Comparison of ENCODE assay signal across 24 mouse cellular contexts in the genomic region with DNA sequence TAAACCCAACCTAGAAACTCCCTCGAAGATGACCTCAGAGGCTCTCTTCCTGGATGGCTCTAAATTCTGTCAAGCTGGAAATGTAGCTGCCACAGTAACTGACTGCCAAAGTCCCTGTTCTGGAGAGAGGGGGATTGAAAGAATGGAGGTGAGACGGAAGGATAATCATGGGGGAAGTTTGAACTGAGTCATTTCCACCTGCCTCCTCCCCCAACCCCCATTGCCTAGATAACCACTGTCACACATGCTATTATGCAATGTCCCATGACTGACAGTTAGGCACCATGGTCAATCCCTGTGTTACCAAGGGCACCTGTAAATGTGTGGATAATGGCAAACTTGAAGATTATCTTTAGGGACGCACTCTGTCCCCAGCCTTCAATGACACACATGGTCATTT.
DNase-seq lines count a peak whose midpoint lies in the region; ATAC-seq and TF ChIP-seq lines count a peak whose summit lies in the region.
"Had no signal": no experiment of that assay in that cellular context is flagged by ENCODE, and none has a peak within 500 bp of the region (broad histone marks: within the 10 kb centered on the region; RNA-seq: fewer than 3 reads in every experiment).

No protein-coding gene starts in this region.

- in situ Hi-C loops in CH12.LX (cut with MboI; ENCODE audit: low pct_ligation_motif_present, low pct_unique_long_range_greater_than_20kb, low sequenced_read_pairs) = loop anchor here (10.0 kb wide), 1 partner anchor 156 kb away; no protein-coding TSS in a partner anchor

- no peak overlapping the region for H3K9ac ChIP-seq in CH12.LX (ENCODE audit: insufficient read depth, low read depth)
- no peak overlapping the region for H3K9ac ChIP-seq in neural tube, embryonic 15.5 days (replicated peaks)
- H3K9ac ChIP-seq: embryonic facial prominence, embryonic 13.5 days; embryonic facial prominence, embryonic 15.5 days; forebrain, embryonic 12.5 days had no signal

- no peak overlapping the region for H3K27ac ChIP-seq in CH12.LX (ENCODE audit: insufficient read depth, low read depth)
- H3K27ac ChIP-seq in neural tube, embryonic 15.5 days (replicated peaks) = no peak overlapping the region
- H3K27ac ChIP-seq: embryonic facial prominence, embryonic 13.5 days; embryonic facial prominence, embryonic 15.5 days; forebrain, embryonic 10.5 days; forebrain, embryonic 12.5 days had no signal

- H3K27me3 ChIP-seq in CH12.LX (replicated peaks) = no peaks in the 10 kb centered on the region
- no peaks in the 10 kb centered on the region for H3K27me3 ChIP-seq in neural tube, embryonic 15.5 days (replicated peaks)
- H3K27me3 ChIP-seq: embryonic facial prominence, embryonic 13.5 days; embryonic facial prominence, embryonic 15.5 days; forebrain, embryonic 12.5 days had no signal

- no peak overlapping the region for H3K4me2 ChIP-seq in CH12.LX (ENCODE audit: insufficient read depth, low read depth, poor library complexity, severe bottlenecking)
- H3K4me2 ChIP-seq in neural tube, embryonic 15.5 days = no peak overlapping the region
- H3K4me2 ChIP-seq: embryonic facial prominence, embryonic 13.5 days; embryonic facial prominence, embryonic 15.5 days; forebrain, embryonic 12.5 days had no signal

- 0 out of 2 replicates have a peak, but pooled peaks cover 3% of the 10 kb centered on the region for H3K79me2 ChIP-seq in CH12.LX (replicated peaks; ENCODE audit: control insufficient read depth, extremely low read depth, insufficient read depth, poor library complexity, severe bottlenecking)

- DNase-seq in 416B (ENCODE audit: low read depth) = peak; percentile 42
- no peak for DNase-seq in CH12.LX (ENCODE audit: extremely low read depth)
- DNase-seq in spleen, adult 18-20 months = no peak
- DNase-seq: adrenal gland, adult 2 months; adrenal gland, postnatal 10 days; adrenal gland, postnatal 25 days; B cell, adult 2 months; cerebellum, adult 11 months; cerebellum, adult 18-20 months; cerebellum, adult 8-10 months; cerebellum, adult 9-11 months; cerebellum, postnatal 14 days; cerebellum, postnatal 36 days; embryo, embryonic 11 days had no signal

- dilution Hi-C loops in CH12.LX (cut with MboI; ENCODE audit: extremely low pct_ligation_motif_present, extremely low pct_unique_long_range_greater_than_20kb, low sequenced_read_pairs) = no loop called here

- H3K4me3 ChIP-seq in CH12.LX (replicated peaks in 1 of 3; ENCODE audit: low read depth in 2 of 3, low read length in 2 of 3, poor library complexity in 1 of 3) = no peak overlapping the region
- H3K4me3 ChIP-seq in neural tube, embryonic 15.5 days (replicated peaks) = no peak overlapping the region
- H3K4me3 ChIP-seq: embryonic facial prominence, embryonic 13.5 days; embryonic facial prominence, embryonic 15.5 days; erythroblast, embryonic 14.5 days; forebrain, embryonic 10.5 days; forebrain, embryonic 12.5 days had no signal

- peak; percentile 45 for ATAC-seq in megakaryocyte, adult 5-6 weeks (ENCODE audit: poor library complexity, severe bottlenecking)
- ATAC-seq in neural tube, embryonic 15.5 days (ENCODE audit: low FRiP score) = no peak
- ATAC-seq: CD4-positive, CD25-positive, alpha-beta regulatory T cell, adult 4 months; forebrain, embryonic 14.5 days; forebrain, embryonic 16.5 days had no signal

- TF ChIP-seq CTCF in CH12.LX (conservative IDR thresholded peaks at IDR 0.05 in 1 of 2, IDR thresholded peaks at IDR 0.05 in 1 of 2; ENCODE audit: low read depth in 2 of 2, low read length in 2 of 2) = no peak

- H3K4me1 ChIP-seq in CH12.LX (ENCODE audit: control insufficient read depth in 1 of 2, insufficient read depth in 2 of 2) = peaks cover 47 to 75% of the 10 kb centered on the region in 2 experiments
- no peaks in the 10 kb centered on the region for H3K4me1 ChIP-seq in neural tube, embryonic 15.5 days
- H3K4me1 ChIP-seq: embryonic facial prominence, embryonic 13.5 days; embryonic facial prominence, embryonic 15.5 days had no signal

- TF ChIP-seq POLR2A in CH12.LX (IDR thresholded peaks at IDR 0.05; ENCODE audit: low read depth, low read length) = no peak

- 67% methylated on average over 3 of the region's 3 CpGs for WGBS in neural tube, embryonic 15.5 days

- no peak for TF ChIP-seq RAD21 in CH12.LX (IDR thresholded peaks at IDR 0.05; ENCODE audit: low read depth, low read length)

- peaks cover 0 to 32% of the 10 kb centered on the region in 2 experiments for H3K36me3 ChIP-seq in CH12.LX (replicated peaks in 1 of 2; ENCODE audit: control insufficient read depth in 1 of 2, insufficient read depth in 1 of 2, low read length in 1 of 2)
- no peaks in the 10 kb centered on the region for H3K36me3 ChIP-seq in neural tube, embryonic 15.5 days
- H3K36me3 ChIP-seq: embryonic facial prominence, embryonic 13.5 days; embryonic facial prominence, embryonic 15.5 days; forebrain, embryonic 10.5 days; forebrain, embryonic 12.5 days had no signal

- peaks cover 5% of the 10 kb centered on the region for H3K9me3 ChIP-seq in CH12.LX (replicated peaks; ENCODE audit: low read length)
- no peaks in the 10 kb centered on the region for H3K9me3 ChIP-seq in neural tube, embryonic 15.5 days (replicated peaks)
- H3K9me3 ChIP-seq: embryonic facial prominence, embryonic 13.5 days; embryonic facial prominence, embryonic 15.5 days; forebrain, embryonic 10.5 days; forebrain, embryonic 12.5 days had no signal

- 0 out of 2 replicates have a peak, but pooled peaks have one; percentile 14 for TF ChIP-seq EP300 in CH12.LX (IDR thresholded peaks at IDR 0.05; ENCODE audit: low read length)

TF ChIP-seq in CH12.LX, 34 proteins besides CTCF, POLR2A, EP300 and RAD21:
- TF ChIP-seq CHD2 (IDR thresholded peaks at IDR 0.05; ENCODE audit: low read length) (no peak), ZNF384 (IDR thresholded peaks at IDR 0.05; ENCODE audit: low read depth, low read length) (no peak), BHLHE40 (IDR thresholded peaks at IDR 0.05; ENCODE audit: low read depth, low read length) (peak; percentile 83), SMC3 (IDR thresholded peaks at IDR 0.05; ENCODE audit: low read depth, low read length) (no peak), ETS1 (conservative IDR thresholded peaks at IDR 0.05; ENCODE audit: low read depth, low read length) (peak; percentile 11; the same call in 1 of the 2 replicates), ZKSCAN1 (IDR thresholded peaks at IDR 0.05; ENCODE audit: borderline replicate concordance, low read depth, low read length) (no peak), GABPA (IDR thresholded peaks at IDR 0.05; ENCODE audit: insufficient replicate concordance, low read depth, low read length) (no peak), NELFE (IDR thresholded peaks at IDR 0.05; ENCODE audit: low read depth, low read length) (no peak), ELF1 (IDR thresholded peaks at IDR 0.05; ENCODE audit: low read depth, low read length) (no peak)
TF ChIP-seq in CH12.LX: peak in this region for 2.
